Mouse (Mus musculus) erythroblast, embryonic 14.5 days (primary cell): ENCODE data around the gene Gon7. TPM values are rescaled to one million over a fixed set of nuclear protein-coding genes. Genes with fewer than 3 reads are reported as not detected.

Experiments used
- H3K27me3 ChIP-seq: 2 replicates; pipeline ENCODE4 v1.6.1; 2012; ENCODE audit warnings: inconsistent platforms; ENCODE audit not compliant: control insufficient read depth
- H3K36me3 ChIP-seq: 2 replicates; pipeline ENCODE4 v1.6.1; 2012; ENCODE audit warnings: mild to moderate bottlenecking, inconsistent platforms; ENCODE audit not compliant: control insufficient read depth
- H3K4me1 ChIP-seq: 2 replicates; pipeline ENCODE4 v1.6.1; 2012; ENCODE audit warnings: inconsistent platforms; ENCODE audit not compliant: control insufficient read depth
- H3K4me3 ChIP-seq: replicated peaks from 2 replicates; pipeline ENCODE3; 2012; ENCODE audit warnings: moderate library complexity, mild to moderate bottlenecking, inconsistent platforms
- H3K9me3 ChIP-seq: 2 replicates; pipeline ENCODE4 v1.6.1; 2012; ENCODE audit warnings: low read length, inconsistent platforms, mixed read lengths; ENCODE audit not compliant: control insufficient read depth
- GATA1 ChIP-seq: IDR thresholded peaks from 2 replicates; pipeline ENCODE4 v1.6.1; 2012; ENCODE audit warnings: low read length, inconsistent platforms, mixed read lengths
- TAL1 ChIP-seq: IDR thresholded peaks from 3 replicates; pipeline ENCODE4 v1.6.1; 2012; ENCODE audit warnings: low read length, inconsistent platforms, mixed read lengths
- polyA plus RNA-seq: library from polyadenylated mRNA; stranded (reverse); fragments of >175 nt; gene quantifications from 2 replicates; pipeline ENCODE4 v1.2.3, GENCODE M21; 2012

Gene Gon7
- polyA plus RNA-seq, 1 experiment: 1.2 TPM

GRCm38 (mm10) chr12:102729855-102730797 is 27.5 kb downstream of the Gon7 start:
- Histone ChIP-seq H3K9me3 (no peaks in the 10 kb centered on the region), H3K4me1 (peaks cover 35% of the 10 kb centered on the region), H3K27me3 (no peaks in the 10 kb centered on the region), H3K36me3 (no peaks in the 10 kb centered on the region), H3K4me3 (peak overlapping the region; percentile 28)
- no peak for TF ChIP-seq GATA1
- TF ChIP-seq TAL1: no peak

GRCm38 (mm10) chr12:102725761-102726175 is 31.8 kb downstream of the Gon7 start:
- no peak overlapping the region for H3K4me3 ChIP-seq
- H3K9me3 ChIP-seq: no peaks in the 10 kb centered on the region
- TF ChIP-seq TAL1 (no peak), GATA1 (no peak)
- peaks cover 22% of the 10 kb centered on the region for H3K4me1 ChIP-seq
- H3K36me3 ChIP-seq: no peaks in the 10 kb centered on the region
- H3K27me3 ChIP-seq: no peaks in the 10 kb centered on the region

- H3K27me3 ChIP-seq: no peaks in the 10 kb centered on the region
- H3K36me3 ChIP-seq: no peaks in the 10 kb centered on the region
- peaks cover 16% of the 10 kb centered on the region for H3K4me1 ChIP-seq
- H3K9me3 ChIP-seq: no peaks in the 10 kb centered on the region
- TF ChIP-seq TAL1: no peak
- no peak for TF ChIP-seq GATA1
- no peak overlapping the region for H3K4me3 ChIP-seq
Measured at GRCm38 (mm10) chr12:102725146-102725545, 32.5 kb downstream of the Gon7 start.

GRCm38 (mm10) chr12:102723861-102724260 is 33.7 kb downstream of the Gon7 start:
- Histone ChIP-seq H3K4me1 (peaks cover 11% of the 10 kb centered on the region), H3K36me3 (no peaks in the 10 kb centered on the region), H3K27me3 (no peaks in the 10 kb centered on the region), H3K9me3 (no peaks in the 10 kb centered on the region), H3K4me3 (no peak overlapping the region)
- no peak for TF ChIP-seq GATA1
- TF ChIP-seq TAL1: no peak

GRCm38 (mm10) chr12:102722966-102723365 is 34.6 kb downstream of the Gon7 start:
- Histone ChIP-seq H3K9me3 (no peaks in the 10 kb centered on the region), H3K4me3 (no peak overlapping the region), H3K36me3 (no peaks in the 10 kb centered on the region), H3K27me3 (no peaks in the 10 kb centered on the region), H3K4me1 (peaks cover 11% of the 10 kb centered on the region)
- no peak for TF ChIP-seq GATA1
- TF ChIP-seq TAL1: no peak

- Histone ChIP-seq H3K4me3 (no peak overlapping the region), H3K4me1 (peaks cover 11% of the 10 kb centered on the region), H3K36me3 (no peaks in the 10 kb centered on the region), H3K9me3 (no peaks in the 10 kb centered on the region), H3K27me3 (no peaks in the 10 kb centered on the region)
- no peak for TF ChIP-seq GATA1
- TF ChIP-seq TAL1: no peak
Measured at GRCm38 (mm10) chr12:102722451-102722850, 35.2 kb downstream of the Gon7 start.

GRCm38 (mm10) chr12:102719552-102720315 is 37.9 kb downstream of the Gon7 start:
- no peaks in the 10 kb centered on the region for H3K9me3 ChIP-seq
- no peaks in the 10 kb centered on the region for H3K27me3 ChIP-seq
- TF ChIP-seq TAL1 (no peak), GATA1 (no peak)
- H3K36me3 ChIP-seq: no peaks in the 10 kb centered on the region
- no peaks in the 10 kb centered on the region; the same call in 1 of the 2 replicates for H3K4me1 ChIP-seq
- H3K4me3 ChIP-seq: no peak overlapping the region

- Histone ChIP-seq H3K36me3 (no peaks in the 10 kb centered on the region), H3K4me3 (no peak overlapping the region), H3K9me3 (no peaks in the 10 kb centered on the region), H3K4me1 (peaks cover 1% of the 10 kb centered on the region; the same call in 1 of the 2 replicates), H3K27me3 (no peaks in the 10 kb centered on the region)
- TF ChIP-seq TAL1: no peak
- TF ChIP-seq GATA1: no peak
Measured at GRCm38 (mm10) chr12:102714654-102715395, 42.8 kb downstream of the Gon7 start.

GRCm38 (mm10) chr12:102714116-102714515 is 43.5 kb downstream of the Gon7 start:
- Histone ChIP-seq H3K4me1 (peaks cover 1% of the 10 kb centered on the region; the same call in 1 of the 2 replicates), H3K36me3 (no peaks in the 10 kb centered on the region), H3K27me3 (no peaks in the 10 kb centered on the region), H3K4me3 (no peak overlapping the region), H3K9me3 (no peaks in the 10 kb centered on the region)
- TF ChIP-seq TAL1: no peak
